Mouse (Mus musculus): ENCODE data around the gene Gm16223. TPM values are rescaled to one million over a fixed set of nuclear protein-coding genes. Genes with fewer than 3 reads are reported as not detected.

The Gm16223 gene
- polyA plus RNA-seq (2017; shearing (Covaris generic)), result not detected

GRCm38 (mm10) chr5:42067476-42068187, at the start of gene Gm16223:
Gm16223 (plus strand) TSS chr5:42067960.

Other genes starting within 250 kb of the Gm16223 start
- gene Bod1l, start 223.6 kb upstream of the Gm16223 start, polyA plus RNA-seq (2017; shearing (Covaris generic)), result 46.3 TPM